Mouse (Mus musculus) lung, adult 2 months (tissue): Measurements from ENCODE around the gene Ttf2.

Source experiments
- CTCF ChIP-seq: fragments of 200-500 bp; IDR thresholded peaks from 2 replicates; pipeline ENCODE4 v1.5.1; 2011; ENCODE audit warnings: mild to moderate bottlenecking, low read length, control low read depth; ENCODE audit not compliant: insufficient read depth
- POLR2A ChIP-seq: fragments of 200-500 bp; IDR thresholded peaks from 2 replicates; pipeline ENCODE4 v1.6.1; 2011; ENCODE audit warnings: low read depth, mild to moderate bottlenecking, control low read depth, low read length, borderline replicate concordance; ENCODE audit errors: extremely low read depth

- TF ChIP-seq CTCF: no peak
- TF ChIP-seq POLR2A: no peak
Measured at GRCm38 (mm10) chr3:100989417-100989816, 20.0 kb upstream of the Ttf2 start.
